Mouse (Mus musculus): ENCODE measurements around the gene Efhc1. TPM values are rescaled to one million over a fixed set of nuclear protein-coding genes. Genes with fewer than 3 reads are reported as not detected.
A peak's percentile ranks its signal among the peaks of the same experiment; 100 is the strongest.

Gene Efhc1
- polyA plus RNA-seq, 1 experiment from 2014 or later, result 0.45 TPM

- ATAC-seq (ENCODE audit: low read depth), result no peak; the same call in none of the 2 replicates
- peak overlapping the region; percentile 56 for H3K9ac ChIP-seq
These were observed 373 bp downstream of the Efhc1 start for GRCm38 (mm10) chr1:20951799-20952198.

GRCm38 (mm10) chr1:20954876-20955275 lies 3.5 kb downstream of the Efhc1 start:
- H3K27me3 ChIP-seq, result no peaks in the 10 kb centered on the region
- H3K9ac ChIP-seq, result no peak overlapping the region
- ATAC-seq (ENCODE audit: low read depth), result no peak
- no peak for DNase-seq
- H3K27ac ChIP-seq, result no peak overlapping the region
- H3K9me3 ChIP-seq (replicated peaks), result no peaks in the 10 kb centered on the region
- no peaks in the 10 kb centered on the region for H3K36me3 ChIP-seq
- no peak overlapping the region for H3K4me3 ChIP-seq (replicated peaks)
- H3K4me2 ChIP-seq, result no peak overlapping the region
- H3K4me1 ChIP-seq (replicated peaks), result peaks cover 15% of the 10 kb centered on the region
- WGBS (ENCODE audit: insufficient replicate concordance), result 51% methylated on average over 3 of the region's 3 CpGs

More at GRCm38 (mm10) chr1:20951799-20952198, 373 bp downstream of the Efhc1 start:
- H3K27me3 ChIP-seq, result no peaks in the 10 kb centered on the region
- no peaks in the 10 kb centered on the region for H3K9me3 ChIP-seq (replicated peaks)
- H3K27ac ChIP-seq, result no peak overlapping the region
- H3K4me1 ChIP-seq (replicated peaks), result peaks cover 15% of the 10 kb centered on the region
- H3K4me2 ChIP-seq, result peak overlapping the region; percentile 78
- no peaks in the 10 kb centered on the region for H3K36me3 ChIP-seq
- peak overlapping the region; percentile 60 for H3K4me3 ChIP-seq (replicated peaks)
- 11% methylated on average over 16 of the region's 16 CpGs for WGBS (ENCODE audit: insufficient replicate concordance)
- no peak for DNase-seq

GRCm38 (mm10) chr1:20969642-20970041 lies 18.2 kb downstream of the Efhc1 start:
- no peaks in the 10 kb centered on the region for H3K4me1 ChIP-seq (replicated peaks)
- DNase-seq, result no peak

GRCm38 (mm10) chr1:20973389-20973788 lies 22.0 kb downstream of the Efhc1 start:
- WGBS (ENCODE audit: insufficient replicate concordance), result 34% methylated on average over 6 of the region's 6 CpGs
- no peaks in the 10 kb centered on the region for H3K36me3 ChIP-seq
- ATAC-seq (ENCODE audit: low read depth) (no peak), DNase-seq (no peak)
- no peaks in the 10 kb centered on the region for H3K4me1 ChIP-seq (replicated peaks)
- H3K27me3 ChIP-seq, result no peaks in the 10 kb centered on the region
- H3K4me2 ChIP-seq, result no peak overlapping the region
- H3K4me3 ChIP-seq (replicated peaks), result no peak overlapping the region
- no peak overlapping the region for H3K9ac ChIP-seq
- H3K9me3 ChIP-seq (replicated peaks), result no peaks in the 10 kb centered on the region
- H3K27ac ChIP-seq, result no peak overlapping the region

More at GRCm38 (mm10) chr1:20969642-20970041, 18.2 kb downstream of the Efhc1 start:
- WGBS (ENCODE audit: insufficient replicate concordance), result 56% methylated on average over 2 of the region's 2 CpGs
- ATAC-seq (ENCODE audit: low read depth), result no peak
- Histone ChIP-seq H3K27ac (no peak overlapping the region), H3K4me2 (no peak overlapping the region), H3K9me3 (replicated peaks) (no peaks in the 10 kb centered on the region), H3K4me3 (replicated peaks) (no peak overlapping the region), H3K36me3 (no peaks in the 10 kb centered on the region), H3K27me3 (no peaks in the 10 kb centered on the region), H3K9ac (no peak overlapping the region)

- no peak for ATAC-seq (ENCODE audit: low read depth)
- no peak for DNase-seq
- Histone ChIP-seq H3K4me3 (replicated peaks) (no peak overlapping the region), H3K27me3 (no peaks in the 10 kb centered on the region), H3K4me1 (replicated peaks) (no peaks in the 10 kb centered on the region), H3K36me3 (no peaks in the 10 kb centered on the region), H3K9me3 (replicated peaks) (no peaks in the 10 kb centered on the region), H3K9ac (no peak overlapping the region), H3K27ac (no peak overlapping the region), H3K4me2 (no peak overlapping the region)
- 60% methylated on average over 9 of the region's 9 CpGs for WGBS (ENCODE audit: insufficient replicate concordance)
These were observed 23.1 kb downstream of the Efhc1 start for GRCm38 (mm10) chr1:20974341-20975135.

GRCm38 (mm10) chr1:20980553-20980952 lies 29.1 kb downstream of the Efhc1 start:
- H3K9ac ChIP-seq, result no peak overlapping the region
- no peak overlapping the region for H3K27ac ChIP-seq
- no peaks in the 10 kb centered on the region for H3K36me3 ChIP-seq
- H3K4me3 ChIP-seq (replicated peaks), result no peak overlapping the region
- no peaks in the 10 kb centered on the region for H3K4me1 ChIP-seq (replicated peaks)
- ATAC-seq (ENCODE audit: low read depth) (no peak), DNase-seq (no peak)
- 60% methylated on average over 1 of the region's 1 CpGs for WGBS (ENCODE audit: insufficient replicate concordance)
- no peak overlapping the region for H3K4me2 ChIP-seq
- H3K27me3 ChIP-seq, result no peaks in the 10 kb centered on the region
- H3K9me3 ChIP-seq (replicated peaks), result no peaks in the 10 kb centered on the region

GRCm38 (mm10) chr1:20981764-20982163 lies 30.3 kb downstream of the Efhc1 start:
- WGBS (ENCODE audit: insufficient replicate concordance), result 74% methylated on average over 6 of the region's 6 CpGs
- H3K4me1 ChIP-seq (replicated peaks), result no peaks in the 10 kb centered on the region
- ATAC-seq (ENCODE audit: low read depth) (no peak), DNase-seq (no peak)
- no peak overlapping the region for H3K4me2 ChIP-seq
- H3K4me3 ChIP-seq (replicated peaks), result no peak overlapping the region
- no peaks in the 10 kb centered on the region for H3K36me3 ChIP-seq
- H3K9ac ChIP-seq, result no peak overlapping the region
- H3K27ac ChIP-seq, result no peak overlapping the region
- no peaks in the 10 kb centered on the region for H3K9me3 ChIP-seq (replicated peaks)
- no peaks in the 10 kb centered on the region for H3K27me3 ChIP-seq

GRCm38 (mm10) chr1:20984103-20984502 lies 32.7 kb downstream of the Efhc1 start:
- Histone ChIP-seq H3K4me3 (replicated peaks) (no peak overlapping the region), H3K4me2 (no peak overlapping the region), H3K9me3 (replicated peaks) (no peaks in the 10 kb centered on the region), H3K27ac (no peak overlapping the region), H3K4me1 (replicated peaks) (no peaks in the 10 kb centered on the region), H3K9ac (no peak overlapping the region), H3K27me3 (no peaks in the 10 kb centered on the region), H3K36me3 (no peaks in the 10 kb centered on the region)
- ATAC-seq (ENCODE audit: low read depth) (no peak), DNase-seq (no peak)
- 56% methylated on average over 2 of the region's 2 CpGs for WGBS (ENCODE audit: insufficient replicate concordance)

- H3K4me1 ChIP-seq (replicated peaks), result no peaks in the 10 kb centered on the region
- H3K4me3 ChIP-seq (replicated peaks), result no peak overlapping the region
- 50% methylated on average over 4 of the region's 4 CpGs for WGBS (ENCODE audit: insufficient replicate concordance)
- H3K27ac ChIP-seq, result no peak overlapping the region
- H3K9ac ChIP-seq, result no peak overlapping the region
- no peaks in the 10 kb centered on the region for H3K27me3 ChIP-seq
- DNase-seq (no peak), ATAC-seq (ENCODE audit: low read depth) (no peak)
- no peak overlapping the region for H3K4me2 ChIP-seq
- H3K36me3 ChIP-seq, result no peaks in the 10 kb centered on the region
- H3K9me3 ChIP-seq (replicated peaks), result no peaks in the 10 kb centered on the region
These were observed 33.2 kb downstream of the Efhc1 start for GRCm38 (mm10) chr1:20984582-20984981.

GRCm38 (mm10) chr1:20986378-20987056 lies 35.1 kb downstream of the Efhc1 start:
- Histone ChIP-seq H3K9me3 (replicated peaks) (no peaks in the 10 kb centered on the region), H3K27me3 (no peaks in the 10 kb centered on the region), H3K27ac (no peak overlapping the region), H3K4me1 (replicated peaks) (no peaks in the 10 kb centered on the region), H3K4me3 (replicated peaks) (no peak overlapping the region), H3K36me3 (no peaks in the 10 kb centered on the region), H3K9ac (no peak overlapping the region), H3K4me2 (no peak overlapping the region)
- ATAC-seq (ENCODE audit: low read depth) (no peak), DNase-seq (no peak)
- 36% methylated on average over 10 of the region's 10 CpGs for WGBS (ENCODE audit: insufficient replicate concordance)

- H3K4me2 ChIP-seq, result no peak overlapping the region
- no peak overlapping the region for H3K27ac ChIP-seq
- no peak for ATAC-seq (ENCODE audit: low read depth)
- 55% methylated on average over 11 of the region's 11 CpGs for WGBS (ENCODE audit: insufficient replicate concordance)
- no peak for DNase-seq
- no peak overlapping the region for H3K9ac ChIP-seq
- H3K4me3 ChIP-seq (replicated peaks), result no peak overlapping the region
- H3K36me3 ChIP-seq, result no peaks in the 10 kb centered on the region
- H3K4me1 ChIP-seq (replicated peaks), result peaks cover 5% of the 10 kb centered on the region; the same call in 1 of the 2 replicates
- no peaks in the 10 kb centered on the region for H3K27me3 ChIP-seq
- no peaks in the 10 kb centered on the region for H3K9me3 ChIP-seq (replicated peaks)
These were observed 38.1 kb downstream of the Efhc1 start for GRCm38 (mm10) chr1:20989461-20990083.
